Mouse (Mus musculus): Measurements from ENCODE around the gene Gm3542. TPM values are rescaled to one million over a fixed set of nuclear protein-coding genes. Genes with fewer than 3 reads are reported as not detected.
"Not testable (repeated sequence)": the region's sequence is repeated elsewhere in the genome, so short reads cannot be mapped to it uniquely, and the experiment has no call there.

Gene Gm3542
- polyA plus RNA-seq (2014; fragmentation: Nextera tagmentation; extraction: Ambion mirVana) = not detected in 2 replicates

DNA sequence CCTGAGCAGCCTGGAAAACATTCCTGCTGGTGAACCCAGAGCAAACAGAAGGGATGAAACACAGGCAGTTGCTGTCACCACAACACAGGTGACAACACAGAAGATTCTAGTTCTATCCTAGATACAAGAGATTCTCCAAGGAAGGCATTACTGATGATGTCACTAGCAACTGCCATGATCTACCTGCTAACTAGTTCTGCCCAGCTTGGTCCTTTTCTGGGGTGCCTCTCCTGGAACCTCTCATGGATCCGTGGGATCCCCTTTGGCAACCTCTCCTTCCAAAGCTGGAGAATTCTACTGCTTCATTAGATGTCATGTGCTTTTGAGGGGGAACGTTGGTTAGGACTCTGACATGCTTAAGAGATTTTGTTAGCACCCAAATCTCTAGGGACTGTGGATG is at the start of gene Gm3542:
Gm3542 (minus strand) TSS at position 101 of the 400 bp plus-strand sequence.
- H3K4me1 ChIP-seq (ENCODE audit: control insufficient read depth, insufficient read depth, low read length); H3K27me3 ChIP-seq (ENCODE audit: control insufficient read depth, insufficient read depth, low read length); H3K36me3 ChIP-seq (ENCODE audit: control insufficient read depth, insufficient read depth, low read length); H3K9me3 ChIP-seq (ENCODE audit: control insufficient read depth, low read length); H3K9ac ChIP-seq (replicated peaks; ENCODE audit: low read length); H3K4me2 ChIP-seq (ENCODE audit: low read length); DNase-seq; H3K4me3 ChIP-seq (replicated peaks; ENCODE audit: low read depth, low read length); H3K27ac ChIP-seq (replicated peaks; ENCODE audit: low read depth, low read length); ATAC-seq (ENCODE audit: low FRiP score, low TSS enrichment): not testable (repeated sequence)
- no CpG with 5 or more reads among the region's 2 CpGs for WGBS

Other genes starting within 250 kb of the Gm3542 start
- gene Gm8279, start 203.4 kb downstream of the Gm3542 start, polyA plus RNA-seq (2014; fragmentation: Nextera tagmentation; extraction: Ambion mirVana) = 0.45 TPM in 1 of 2 replicates, not detected in the other
- gene Gm3317, start 170.4 kb downstream of the Gm3542 start, polyA plus RNA-seq (2014; fragmentation: Nextera tagmentation; extraction: Ambion mirVana) = not detected in 2 replicates
- gene Gm8271, start 149.1 kb downstream of the Gm3542 start, polyA plus RNA-seq (2014; fragmentation: Nextera tagmentation; extraction: Ambion mirVana) = not detected in 2 replicates
- gene Gm3526, start 74.3 kb downstream of the Gm3542 start, polyA plus RNA-seq (2014; fragmentation: Nextera tagmentation; extraction: Ambion mirVana) = 0.26 TPM in 1 of 2 replicates, not detected in the other
- 0.70 and 2.9 TPM in 2 replicates for gene Gm3500, start 54.1 kb upstream of the Gm3542 start, polyA plus RNA-seq (2014; fragmentation: Nextera tagmentation; extraction: Ambion mirVana)
- gene Gm3194, start 120.5 kb upstream of the Gm3542 start, polyA plus RNA-seq (2014; fragmentation: Nextera tagmentation; extraction: Ambion mirVana) = 1.2 and 3.7 TPM in 2 replicates
- not detected in 2 replicates for gene Gm8246, start 142.9 kb upstream of the Gm3542 start, polyA plus RNA-seq (2014; fragmentation: Nextera tagmentation; extraction: Ambion mirVana)
- not detected in 2 replicates for gene Gm3187, start 149.3 kb upstream of the Gm3542 start, polyA plus RNA-seq (2014; fragmentation: Nextera tagmentation; extraction: Ambion mirVana)
- gene Gm3488, start 166.7 kb upstream of the Gm3542 start, polyA plus RNA-seq (2014; fragmentation: Nextera tagmentation; extraction: Ambion mirVana) = 15.3 and 21.8 TPM in 2 replicates
- gene Gm3532, start 203.6 kb upstream of the Gm3542 start, polyA plus RNA-seq (2014; fragmentation: Nextera tagmentation; extraction: Ambion mirVana) = not detected in 2 replicates

Measured in midbrain, embryonic 14.5 days (tissue).